Mouse (Mus musculus) lung, embryonic 16.5 days (tissue): ENCODE measurements around the gene Pip5k1b. TPM values are rescaled to one million over a fixed set of nuclear protein-coding genes. Genes with fewer than 3 reads are reported as not detected.
A peak's percentile ranks its signal among the peaks of the same experiment; 100 is the strongest.

ENCODE experiments used
- ATAC-seq: fragments of 200-750 bp; cut with Nextera tagmentation; 2 replicates; pipeline ENCODE4 v1.8.0; 2017; ENCODE audit warnings: low read depth, mild to moderate bottlenecking, moderate library complexity
- H3K27ac ChIP-seq: fragments of 300-500 bp; sonication (generic); 2 replicates; pipeline ENCODE4 v1.5.1; 2014; ENCODE audit warnings: mild to moderate bottlenecking, control low read depth, low read length
- H3K27me3 ChIP-seq: fragments of 300-500 bp; sonication (generic); 2 replicates; pipeline ENCODE4 v1.6.1; 2014; ENCODE audit warnings: low read depth, low read length, mixed read lengths; ENCODE audit not compliant: control insufficient read depth, insufficient read depth
- H3K36me3 ChIP-seq: fragments of 300-500 bp; sonication (generic); 2 replicates; pipeline ENCODE4 v1.6.1; 2014; ENCODE audit warnings: low read length; ENCODE audit not compliant: control insufficient read depth, insufficient read depth
- H3K4me1 ChIP-seq: fragments of 300-500 bp; sonication (generic); replicated peaks from 2 replicates; pipeline ENCODE4 v1.6.1; 2014; ENCODE audit warnings: low read length, mixed read lengths; ENCODE audit not compliant: control insufficient read depth, insufficient read depth
- H3K4me2 ChIP-seq: fragments of 300-500 bp; sonication (generic); 2 replicates; pipeline ENCODE4 v1.6.1; 2014; ENCODE audit warnings: low read depth, low read length, control low read depth
- H3K4me3 ChIP-seq: fragments of 300-500 bp; sonication (generic); 2 replicates; pipeline ENCODE4 v1.5.1; 2014; ENCODE audit warnings: mild to moderate bottlenecking, low read length, control low read depth
- H3K9ac ChIP-seq: fragments of 300-500 bp; sonication (generic); 2 replicates; pipeline ENCODE4 v1.6.1; 2014; ENCODE audit warnings: low read length, control low read depth
- H3K9me3 ChIP-seq: fragments of 300-500 bp; sonication (generic); 2 replicates; pipeline ENCODE4 v1.6.1; 2016; ENCODE audit warnings: low read length; ENCODE audit not compliant: control insufficient read depth
- WGBS: fragments of 180-500 bp; shearing (Covaris S2); extraction: QIAGEN DNeasy Blood & Tissue Kit; methylation state at CpG from one replicate; pipeline ENCODE4 v1.1.7; 2014; 5-methylcytosine and 5-hydroxymethylcytosine counted together
- polyA plus RNA-seq: library from polyadenylated mRNA; unstranded; fragments of >200 nt; fragmentation: Nextera tagmentation; extraction: Ambion mirVana; gene quantifications from 2 replicates; pipeline ENCODE4 v1.2.1, GENCODE M21; 2015

Pip5k1b gene
- polyA plus RNA-seq, 1 experiment from 2014 or later: 3.8 TPM

GRCm38 (mm10) chr19:24550016-24550415 is 5.7 kb downstream of the Pip5k1b start:
- Histone ChIP-seq H3K27ac (no peak overlapping the region), H3K9ac (no peak overlapping the region), H3K4me2 (no peak overlapping the region), H3K9me3 (peaks cover 9% of the 10 kb centered on the region), H3K36me3 (no peaks in the 10 kb centered on the region; the same call in 1 of the 2 replicates), H3K27me3 (no peaks in the 10 kb centered on the region; the same call in 1 of the 2 replicates), H3K4me1 (peaks cover 6% of the 10 kb centered on the region; the same call in 1 of the 2 replicates), H3K4me3 (no peak overlapping the region)
- ATAC-seq: no peak
- WGBS: 89% methylated on average over 2 of the region's 2 CpGs

GRCm38 (mm10) chr19:24548337-24548736 is 7.3 kb downstream of the Pip5k1b start:
- WGBS: 92% methylated on average over 9 of the region's 9 CpGs
- Histone ChIP-seq H3K27ac (no peak overlapping the region), H3K36me3 (no peaks in the 10 kb centered on the region; the same call in 1 of the 2 replicates), H3K9me3 (peaks cover 9% of the 10 kb centered on the region), H3K4me1 (peaks cover 4% of the 10 kb centered on the region; the same call in 1 of the 2 replicates), H3K27me3 (no peaks in the 10 kb centered on the region), H3K4me3 (no peak overlapping the region), H3K4me2 (no peak overlapping the region), H3K9ac (no peak overlapping the region)
- ATAC-seq: no peak

DNA sequence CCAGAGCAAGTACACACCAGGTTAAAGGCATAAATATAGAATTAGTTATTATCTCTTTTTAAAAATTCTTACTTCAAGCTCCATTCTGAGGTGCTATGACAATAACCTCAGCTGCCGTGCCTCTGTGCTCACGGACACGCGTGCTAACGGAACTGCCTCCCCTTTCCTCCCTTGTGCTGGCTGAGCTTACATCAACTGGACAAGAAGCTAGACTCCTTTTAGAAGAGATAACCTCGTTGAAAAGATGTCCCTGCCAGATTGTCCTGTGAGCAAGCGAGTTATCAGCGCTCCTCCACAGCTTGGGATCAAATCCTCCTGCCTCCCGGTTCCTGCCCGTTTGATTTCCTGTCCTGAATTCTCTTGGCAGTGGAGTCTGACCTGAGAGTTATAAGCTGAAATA is 9.5 kb downstream of the Pip5k1b start:
- H3K4me2 ChIP-seq: no peak overlapping the region
- ATAC-seq: no peak
- WGBS: 76% methylated on average over 10 of the region's 10 CpGs
- peaks cover 9% of the 10 kb centered on the region for H3K9me3 ChIP-seq
- H3K27me3 ChIP-seq: no peaks in the 10 kb centered on the region
- H3K36me3 ChIP-seq: no peaks in the 10 kb centered on the region; the same call in 1 of the 2 replicates
- peaks cover 4% of the 10 kb centered on the region; the same call in 1 of the 2 replicates for H3K4me1 ChIP-seq
- no peak overlapping the region for H3K4me3 ChIP-seq
- H3K27ac ChIP-seq: no peak overlapping the region
- no peak overlapping the region for H3K9ac ChIP-seq

GRCm38 (mm10) chr19:24543386-24544350 is 12.0 kb downstream of the Pip5k1b start:
- H3K9me3 ChIP-seq: peaks cover 9% of the 10 kb centered on the region
- peaks cover 4% of the 10 kb centered on the region; the same call in 1 of the 2 replicates for H3K4me1 ChIP-seq
- 66% methylated on average over 14 of the region's 14 CpGs for WGBS
- no peak overlapping the region for H3K9ac ChIP-seq
- no peak overlapping the region for H3K27ac ChIP-seq
- ATAC-seq: peak; percentile 62
- H3K27me3 ChIP-seq: no peaks in the 10 kb centered on the region
- no peaks in the 10 kb centered on the region; the same call in 1 of the 2 replicates for H3K36me3 ChIP-seq
- no peak overlapping the region for H3K4me2 ChIP-seq
- H3K4me3 ChIP-seq: no peak overlapping the region

DNA sequence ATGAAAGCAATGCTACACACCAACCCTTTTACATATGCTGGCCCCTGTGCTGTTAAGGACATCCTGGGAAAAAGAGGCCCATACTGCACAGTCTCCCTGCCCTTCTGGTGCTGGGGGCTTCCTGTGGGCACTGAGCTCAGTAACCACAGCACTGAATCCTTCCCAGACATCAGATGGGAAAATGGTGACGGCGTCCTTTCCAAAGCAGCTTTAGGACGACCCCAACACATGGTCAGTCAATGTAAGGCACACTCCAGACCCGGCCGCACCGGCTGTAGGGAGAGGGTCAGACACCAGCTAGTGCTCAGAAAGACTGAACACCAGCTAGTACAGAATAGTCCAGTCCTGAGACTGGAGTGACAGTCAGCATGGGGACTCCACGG is 13.4 kb downstream of the Pip5k1b start:
- Histone ChIP-seq H3K27ac (no peak overlapping the region), H3K36me3 (no peaks in the 10 kb centered on the region), H3K4me3 (no peak overlapping the region), H3K9me3 (no peaks in the 10 kb centered on the region), H3K4me2 (no peak overlapping the region), H3K9ac (no peak overlapping the region), H3K4me1 (peaks cover 4% of the 10 kb centered on the region; the same call in 1 of the 2 replicates), H3K27me3 (no peaks in the 10 kb centered on the region)
- no peak for ATAC-seq
- WGBS: 88% methylated on average over 7 of the region's 7 CpGs

- Histone ChIP-seq H3K4me1 (peaks cover 4% of the 10 kb centered on the region; the same call in 1 of the 2 replicates), H3K36me3 (no peaks in the 10 kb centered on the region), H3K9ac (no peak overlapping the region), H3K27me3 (no peaks in the 10 kb centered on the region), H3K9me3 (no peaks in the 10 kb centered on the region), H3K4me3 (no peak overlapping the region), H3K27ac (no peak overlapping the region), H3K4me2 (no peak overlapping the region)
- ATAC-seq: no peak
- 88% methylated on average over 17 of the region's 17 CpGs for WGBS
Observed at GRCm38 (mm10) chr19:24541669-24542292, 13.9 kb downstream of the Pip5k1b start.

GRCm38 (mm10) chr19:24540952-24541668 is 14.6 kb downstream of the Pip5k1b start:
- H3K4me2 ChIP-seq: no peak overlapping the region
- no peaks in the 10 kb centered on the region for H3K36me3 ChIP-seq
- no peak for ATAC-seq
- H3K9ac ChIP-seq: no peak overlapping the region
- H3K4me1 ChIP-seq: peaks cover 4% of the 10 kb centered on the region; the same call in 1 of the 2 replicates
- no peak overlapping the region for H3K27ac ChIP-seq
- no peaks in the 10 kb centered on the region for H3K9me3 ChIP-seq
- WGBS: 76% methylated on average over 10 of the region's 10 CpGs
- H3K27me3 ChIP-seq: no peaks in the 10 kb centered on the region
- H3K4me3 ChIP-seq: no peak overlapping the region

DNA sequence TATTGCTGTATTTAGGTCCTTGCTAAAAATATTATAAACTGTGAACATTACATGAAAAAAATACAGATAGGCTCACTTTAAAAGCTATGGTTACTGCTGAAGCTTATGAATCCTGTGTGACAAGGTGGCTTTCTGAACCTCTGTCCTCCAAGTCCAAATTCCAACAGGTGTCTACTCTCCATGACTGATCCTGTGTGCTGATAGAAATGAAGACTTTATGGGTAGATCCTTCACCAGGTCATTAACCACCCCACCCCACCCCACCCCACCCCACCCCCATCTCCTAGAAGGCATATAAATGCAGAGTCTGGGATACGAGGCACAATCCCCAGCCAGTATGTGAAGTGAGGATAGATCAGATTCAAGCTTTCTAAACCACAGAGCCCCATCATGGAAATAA is 16.6 kb downstream of the Pip5k1b start:
- Histone ChIP-seq H3K4me3 (no peak overlapping the region), H3K9ac (no peak overlapping the region), H3K27ac (no peak overlapping the region), H3K27me3 (no peaks in the 10 kb centered on the region), H3K4me1 (peaks cover 4% of the 10 kb centered on the region; the same call in 1 of the 2 replicates), H3K36me3 (no peaks in the 10 kb centered on the region), H3K4me2 (no peak overlapping the region), H3K9me3 (no peaks in the 10 kb centered on the region)
- ATAC-seq: no peak
- WGBS: 90% methylated on average over 1 of the region's 1 CpGs
